12 mouse cellular contexts compared by ENCODE assay signal in the genomic region with DNA sequence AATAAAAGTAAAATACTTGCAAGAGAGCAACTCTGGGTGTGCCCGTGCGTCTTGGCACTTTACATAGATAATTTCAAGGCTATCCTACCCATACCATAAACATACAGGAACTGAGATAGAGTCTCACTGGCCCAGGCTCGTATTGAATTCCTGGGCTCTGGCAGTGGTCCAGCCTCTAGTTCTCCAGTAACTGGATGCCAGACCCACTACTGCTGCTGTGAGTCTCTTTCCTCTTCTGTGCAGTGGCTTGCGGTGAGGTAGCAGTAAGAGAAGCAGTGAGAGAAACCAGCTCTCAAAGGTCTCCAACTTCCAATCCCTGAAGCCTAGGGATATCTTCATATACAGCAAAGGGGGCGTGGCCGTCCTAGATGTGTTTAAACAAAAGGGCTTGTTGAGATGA. TPM values are rescaled to one million over a fixed set of nuclear protein-coding genes. Genes with fewer than 3 reads are reported as not detected.
A peak's percentile ranks its signal among the peaks of the same experiment; 100 is the strongest.
DNase-seq lines count a peak whose midpoint lies in the region; ATAC-seq and TF ChIP-seq lines count a peak whose summit lies in the region.
"Had no signal": no experiment of that assay in that cellular context is flagged by ENCODE, and none has a peak within 500 bp of the region (broad histone marks: within the 10 kb centered on the region; RNA-seq: fewer than 3 reads in every experiment).

No protein-coding gene starts in this region.

- intact Hi-C loops in heart, postnatal 36 days (cut with DNase I), result no loop called here
- intact Hi-C loops in left cerebral cortex, postnatal 25 days (cut with DNase I), result no loop called here

- H3K27me3 ChIP-seq in heart, embryonic 12.5 days (replicated peaks), result no peaks in the 10 kb centered on the region
- H3K27me3 ChIP-seq in lung, embryonic 14.5 days (ENCODE audit: insufficient read depth, low read length), result no peaks in the 10 kb centered on the region
- no peaks in the 10 kb centered on the region for H3K27me3 ChIP-seq in stomach, postnatal 0 days (ENCODE audit: control insufficient read depth, insufficient read depth, low read length)
- H3K27me3 ChIP-seq: liver, embryonic 12.5 days had no signal

- no peak for TF ChIP-seq CTCF in lung, embryonic 14.5 days (IDR thresholded peaks at IDR 0.05; ENCODE audit: low read depth)
- no peak for TF ChIP-seq CTCF in stomach, postnatal 0 days (IDR thresholded peaks at IDR 0.05; ENCODE audit: low read depth)

- no peak overlapping the region for H3K4me3 ChIP-seq in heart, embryonic 12.5 days
- no peak overlapping the region for H3K4me3 ChIP-seq in lung, embryonic 14.5 days (ENCODE audit: low read depth, low read length)
- H3K4me3 ChIP-seq in stomach, postnatal 0 days (ENCODE audit: low read depth, low read length), result no peak overlapping the region
- H3K4me3 ChIP-seq: liver, embryonic 12.5 days had no signal

- peak overlapping the region; percentile 29; the same call in 1 of the 2 replicates for H3K27ac ChIP-seq in heart, embryonic 12.5 days (ENCODE audit: poor library complexity, severe bottlenecking)
- peak overlapping the region; percentile 28; the same call in 1 of the 2 replicates for H3K27ac ChIP-seq in lung, embryonic 14.5 days (ENCODE audit: low read depth)
- 0 out of 2 replicates have a peak overlapping the region, but pooled peaks have one; percentile 30 for H3K27ac ChIP-seq in stomach, postnatal 0 days (replicated peaks)
- H3K27ac ChIP-seq: hindbrain, postnatal 0 days; liver, embryonic 12.5 days had no signal

- no peaks in the 10 kb centered on the region for H3K36me3 ChIP-seq in heart, embryonic 12.5 days
- no peaks in the 10 kb centered on the region for H3K36me3 ChIP-seq in lung, embryonic 14.5 days (ENCODE audit: insufficient read depth)
- H3K36me3 ChIP-seq in stomach, postnatal 0 days (ENCODE audit: control insufficient read depth, insufficient read depth, low read length), result no peaks in the 10 kb centered on the region
- H3K36me3 ChIP-seq: liver, embryonic 12.5 days had no signal

- no peak for DNase-seq in heart, postnatal 36 days
- DNase-seq in thymus, postnatal 14 days, result peak; percentile 34
- DNase-seq in thymus, postnatal 10 days (ENCODE audit: low spot score in 2 of 2), result no peak
- peak; percentile 83 for DNase-seq in lung, embryonic 14.5 days
- DNase-seq in stomach, postnatal 0 days (ENCODE audit: low spot score), result peak; percentile 76
- no peak for DNase-seq in layer of hippocampus, adult 9-10 months (ENCODE audit: low spot score)
- no peak for DNase-seq in left cerebral cortex, postnatal 25 days (ENCODE audit: low spot score in 2 of 2)
- DNase-seq: cerebellum, postnatal 25 days; gastrocnemius, postnatal 14 days had no signal

- H3K9me3 ChIP-seq in heart, embryonic 12.5 days (replicated peaks), result no peaks in the 10 kb centered on the region
- H3K9me3 ChIP-seq in lung, embryonic 14.5 days (ENCODE audit: low read depth, low read length), result no peaks in the 10 kb centered on the region
- no peaks in the 10 kb centered on the region for H3K9me3 ChIP-seq in stomach, postnatal 0 days (ENCODE audit: control insufficient read depth, low read length)
- H3K9me3 ChIP-seq: liver, embryonic 12.5 days had no signal

- no peak for TF ChIP-seq EP300 in stomach, postnatal 0 days (optimal IDR thresholded peaks at IDR 0.05)

- ATAC-seq in heart, embryonic 12.5 days (ENCODE audit: insufficient number of reproducible peaks, low FRiP score), result no peak
- no peak for ATAC-seq in lung, embryonic 14.5 days (ENCODE audit: insufficient read depth)
- no peak for ATAC-seq in stomach, postnatal 0 days (ENCODE audit: low FRiP score, low TSS enrichment)
- ATAC-seq: hindbrain, postnatal 0 days; liver, embryonic 12.5 days had no signal

- WGBS in heart, embryonic 12.5 days, result 49% methylated on average over 6 of the region's 6 CpGs
- 34% methylated on average over 6 of the region's 6 CpGs for WGBS in lung, embryonic 14.5 days
- 26% methylated on average over 6 of the region's 6 CpGs for WGBS in stomach, postnatal 0 days

- H3K4me1 ChIP-seq in heart, embryonic 12.5 days (replicated peaks), result peaks cover 46% of the 10 kb centered on the region
- peaks cover 8% of the 10 kb centered on the region for H3K4me1 ChIP-seq in lung, embryonic 14.5 days (ENCODE audit: insufficient read depth)
- H3K4me1 ChIP-seq in stomach, postnatal 0 days (replicated peaks; ENCODE audit: control insufficient read depth, insufficient read depth), result peaks cover 3% of the 10 kb centered on the region

- H3K4me2 ChIP-seq in heart, embryonic 12.5 days, result no peak overlapping the region
- no peak overlapping the region for H3K4me2 ChIP-seq in lung, embryonic 14.5 days
- H3K4me2 ChIP-seq in stomach, postnatal 0 days (replicated peaks; ENCODE audit: low read depth), result no peak overlapping the region
- H3K4me2 ChIP-seq: liver, embryonic 12.5 days had no signal

- no peak overlapping the region for H3K9ac ChIP-seq in heart, embryonic 12.5 days
- H3K9ac ChIP-seq in lung, embryonic 14.5 days, result no peak overlapping the region
- no peak overlapping the region for H3K9ac ChIP-seq in stomach, postnatal 0 days (ENCODE audit: low read length)
- H3K9ac ChIP-seq: liver, embryonic 12.5 days had no signal

RNA-seq across cellular contexts. Expression of a gene that starts 2.1 kb away (rescaled TPM):
- 22.2 and 29.9 TPM in 2 replicates for polyA plus RNA-seq in heart, embryonic 12.5 days (2016; fragmentation: Nextera tagmentation; extraction: Ambion mirVana)
- total RNA-seq in heart, postnatal 36 days (2021), result 10 to 100 TPM; 24.2 to 24.5 TPM
- polyA plus RNA-seq in lung, embryonic 14.5 days (2014; fragmentation: Nextera tagmentation; extraction: Ambion mirVana), result 31.8 and 37.8 TPM in 2 replicates
- polyA plus RNA-seq in stomach, postnatal 0 days (2015; fragmentation: Nextera tagmentation; extraction: Ambion mirVana), result 10.6 and 10.7 TPM in 2 replicates
- 10 to 100 TPM; 59.4 to 69.2 TPM for total RNA-seq in left cerebral cortex, postnatal 25 days (2021)

RNA-seq across cellular contexts. Expression of a gene that starts 56.4 kb away (rescaled TPM):
- polyA plus RNA-seq in heart, embryonic 12.5 days (2016; fragmentation: Nextera tagmentation; extraction: Ambion mirVana), result 11.7 and 12.6 TPM in 2 replicates
- total RNA-seq in heart, postnatal 36 days (2021), result 1 to 10 TPM; 2.5 to 4.0 TPM
- 8.8 and 9.7 TPM in 2 replicates for polyA plus RNA-seq in lung, embryonic 14.5 days (2014; fragmentation: Nextera tagmentation; extraction: Ambion mirVana)
- 8.3 and 9.0 TPM in 2 replicates for polyA plus RNA-seq in stomach, postnatal 0 days (2015; fragmentation: Nextera tagmentation; extraction: Ambion mirVana)
- total RNA-seq in left cerebral cortex, postnatal 25 days (2021), result 1 to 10 TPM; 5.0 to 7.6 TPM

Comparison
In these comparisons a context has a peak if more than half of its experiments do, and no peak if none do; other contexts are left out.
1. DNase-seq: peak in thymus, postnatal 14 days (single experiment), lung, embryonic 14.5 days (single experiment) and stomach, postnatal 0 days (single experiment); none in heart, postnatal 36 days (0 of 2), thymus, postnatal 10 days (0 of 2), layer of hippocampus, adult 9-10 months (single experiment) and left cerebral cortex, postnatal 25 days (0 of 2).
2. Peak in every context shown above with its lines, with median percentiles within 50 percentile points of each other: H3K27ac ChIP-seq.